Mouse (Mus musculus): ENCODE results near the gene Ctnnbl1. TPM values are rescaled to one million over a fixed set of nuclear protein-coding genes. Genes with fewer than 3 reads are reported as not detected.

Gene Ctnnbl1
- polyA plus RNA-seq, 1 experiment from 2014 or later = 78.7 TPM

DNA sequence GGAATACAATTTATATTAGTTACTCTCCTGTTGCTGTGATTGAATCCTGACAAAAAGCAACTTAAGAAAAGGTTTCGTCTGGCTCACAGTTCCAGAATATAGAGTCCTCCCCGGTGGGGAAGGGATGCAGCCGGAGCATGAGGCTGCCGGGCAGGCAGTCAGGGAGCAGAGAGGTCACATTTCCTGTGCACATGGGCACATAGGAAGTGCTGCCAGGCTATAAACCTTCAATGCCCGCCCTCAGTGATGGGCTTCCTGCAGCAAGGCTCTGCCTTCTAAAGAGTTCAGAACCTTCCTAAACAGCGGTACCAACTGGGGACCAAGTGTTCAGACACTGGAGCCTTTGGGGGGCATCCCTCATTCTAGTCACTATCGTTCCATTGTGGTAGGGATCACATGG is 7.4 kb downstream of the Ctnnbl1 start:
- Histone ChIP-seq H3K27me3 (ENCODE audit: control insufficient read depth, insufficient read depth, low read length) (no peaks in the 10 kb centered on the region), H3K36me3 (ENCODE audit: control insufficient read depth, insufficient read depth, low read length) (no peaks in the 10 kb centered on the region; the same call in 1 of the 2 replicates), H3K4me1 (ENCODE audit: control insufficient read depth, insufficient read depth, low read length) (peaks cover 12% of the 10 kb centered on the region), H3K9me3 (ENCODE audit: control insufficient read depth, low read length) (no peaks in the 10 kb centered on the region), H3K27ac (replicated peaks; ENCODE audit: low read depth, low read length) (no peak overlapping the region), H3K4me2 (ENCODE audit: low read length) (no peak overlapping the region), H3K9ac (replicated peaks; ENCODE audit: low read length) (no peak overlapping the region), H3K4me3 (replicated peaks; ENCODE audit: low read depth, low read length) (no peak overlapping the region)
- 94% methylated on average over 7 of the region's 7 CpGs for WGBS
- no peak for ATAC-seq (ENCODE audit: low FRiP score, low TSS enrichment)
- DNase-seq = no peak

- no peaks in the 10 kb centered on the region; the same call in 1 of the 2 replicates for H3K36me3 ChIP-seq (ENCODE audit: control insufficient read depth, insufficient read depth, low read length)
- no peak for ATAC-seq (ENCODE audit: low FRiP score, low TSS enrichment)
- H3K4me2 ChIP-seq (ENCODE audit: low read length) = no peak overlapping the region
- H3K9me3 ChIP-seq (ENCODE audit: control insufficient read depth, low read length) = no peaks in the 10 kb centered on the region
- peaks cover 16% of the 10 kb centered on the region for H3K4me1 ChIP-seq (ENCODE audit: control insufficient read depth, insufficient read depth, low read length)
- H3K9ac ChIP-seq (replicated peaks; ENCODE audit: low read length) = no peak overlapping the region
- no peaks in the 10 kb centered on the region for H3K27me3 ChIP-seq (ENCODE audit: control insufficient read depth, insufficient read depth, low read length)
- WGBS = 99% methylated on average over 4 of the region's 4 CpGs
- no peak overlapping the region for H3K27ac ChIP-seq (replicated peaks; ENCODE audit: low read depth, low read length)
- DNase-seq = no peak
- H3K4me3 ChIP-seq (replicated peaks; ENCODE audit: low read depth, low read length) = no peak overlapping the region
Observed at GRCm38 (mm10) chr2:157745735-157746134, 8.5 kb downstream of the Ctnnbl1 start.

DNA sequence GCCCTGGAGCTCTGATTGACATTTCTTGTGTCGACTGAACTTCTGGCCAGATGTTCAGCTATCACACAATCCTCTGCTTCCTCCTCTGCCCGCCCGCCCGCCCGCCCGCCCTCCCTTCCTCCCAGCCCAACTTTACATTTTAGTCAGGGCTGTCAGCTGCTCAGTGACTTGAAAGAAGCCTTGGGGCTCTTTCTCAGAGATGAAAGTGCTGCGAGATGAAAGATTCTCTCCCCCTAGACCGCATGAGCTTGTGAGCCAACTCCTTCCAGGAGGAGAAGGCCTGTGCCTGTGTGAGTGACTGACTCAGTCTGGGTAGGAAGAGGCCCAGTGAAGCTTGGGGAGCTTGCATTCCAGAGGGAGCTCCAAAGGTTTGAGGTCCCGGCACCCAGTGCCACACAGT is 9.4 kb downstream of the Ctnnbl1 start:
- peaks cover 24% of the 10 kb centered on the region for H3K4me1 ChIP-seq (ENCODE audit: control insufficient read depth, insufficient read depth, low read length)
- no peak overlapping the region for H3K4me2 ChIP-seq (ENCODE audit: low read length)
- H3K27ac ChIP-seq (replicated peaks; ENCODE audit: low read depth, low read length) = peak overlapping the region; percentile 62
- ATAC-seq (ENCODE audit: low FRiP score, low TSS enrichment) = no peak; the same call in 1 of the 2 replicates
- no peaks in the 10 kb centered on the region for H3K27me3 ChIP-seq (ENCODE audit: control insufficient read depth, insufficient read depth, low read length)
- DNase-seq = peak; percentile 72
- no peaks in the 10 kb centered on the region for H3K9me3 ChIP-seq (ENCODE audit: control insufficient read depth, low read length)
- H3K4me3 ChIP-seq (replicated peaks; ENCODE audit: low read depth, low read length) = no peak overlapping the region
- WGBS = 58% methylated on average over 9 of the region's 9 CpGs
- no peaks in the 10 kb centered on the region for H3K36me3 ChIP-seq (ENCODE audit: control insufficient read depth, insufficient read depth, low read length)
- no peak overlapping the region for H3K9ac ChIP-seq (replicated peaks; ENCODE audit: low read length)

GRCm38 (mm10) chr2:157747989-157748388 is 10.8 kb downstream of the Ctnnbl1 start:
- Histone ChIP-seq H3K9ac (replicated peaks; ENCODE audit: low read length) (peak overlapping the region; percentile 9; the same call in 1 of the 2 replicates), H3K27me3 (ENCODE audit: control insufficient read depth, insufficient read depth, low read length) (no peaks in the 10 kb centered on the region), H3K4me2 (ENCODE audit: low read length) (no peak overlapping the region), H3K27ac (replicated peaks; ENCODE audit: low read depth, low read length) (peak overlapping the region; percentile 63), H3K4me1 (ENCODE audit: control insufficient read depth, insufficient read depth, low read length) (peaks cover 39% of the 10 kb centered on the region), H3K4me3 (replicated peaks; ENCODE audit: low read depth, low read length) (no peak overlapping the region), H3K36me3 (ENCODE audit: control insufficient read depth, insufficient read depth, low read length) (no peaks in the 10 kb centered on the region), H3K9me3 (ENCODE audit: control insufficient read depth, low read length) (no peaks in the 10 kb centered on the region)
- 72% methylated on average over 2 of the region's 2 CpGs for WGBS
- DNase-seq (no peak), ATAC-seq (ENCODE audit: low FRiP score, low TSS enrichment) (no peak)

- Histone ChIP-seq H3K27ac (replicated peaks; ENCODE audit: low read depth, low read length) (peak overlapping the region; percentile 89), H3K4me2 (ENCODE audit: low read length) (no peak overlapping the region), H3K36me3 (ENCODE audit: control insufficient read depth, insufficient read depth, low read length) (no peaks in the 10 kb centered on the region), H3K9ac (replicated peaks; ENCODE audit: low read length) (no peak overlapping the region), H3K4me1 (ENCODE audit: control insufficient read depth, insufficient read depth, low read length) (peaks cover 56% of the 10 kb centered on the region), H3K27me3 (ENCODE audit: control insufficient read depth, insufficient read depth, low read length) (no peaks in the 10 kb centered on the region), H3K4me3 (replicated peaks; ENCODE audit: low read depth, low read length) (no peak overlapping the region), H3K9me3 (ENCODE audit: control insufficient read depth, low read length) (no peaks in the 10 kb centered on the region)
- DNase-seq = no peak
- no peak for ATAC-seq (ENCODE audit: low FRiP score, low TSS enrichment)
- WGBS = 81% methylated on average over 8 of the region's 8 CpGs
Observed at GRCm38 (mm10) chr2:157750481-157750880, 13.3 kb downstream of the Ctnnbl1 start.

GRCm38 (mm10) chr2:157750926-157751588 is 13.9 kb downstream of the Ctnnbl1 start:
- WGBS = 73% methylated on average over 12 of the region's 12 CpGs
- Histone ChIP-seq H3K4me1 (ENCODE audit: control insufficient read depth, insufficient read depth, low read length) (peaks cover 56% of the 10 kb centered on the region), H3K9ac (replicated peaks; ENCODE audit: low read length) (peak overlapping the region; percentile 42)

GRCm38 (mm10) chr2:157751589-157752373 is 14.6 kb downstream of the Ctnnbl1 start:
- Histone ChIP-seq H3K27me3 (ENCODE audit: control insufficient read depth, insufficient read depth, low read length) (no peaks in the 10 kb centered on the region), H3K27ac (replicated peaks; ENCODE audit: low read depth, low read length) (peak overlapping the region; percentile 89), H3K4me2 (ENCODE audit: low read length) (peak overlapping the region; percentile 43), H3K9ac (replicated peaks; ENCODE audit: low read length) (peak overlapping the region; percentile 42), H3K4me1 (ENCODE audit: control insufficient read depth, insufficient read depth, low read length) (peaks cover 54% of the 10 kb centered on the region), H3K9me3 (ENCODE audit: control insufficient read depth, low read length) (no peaks in the 10 kb centered on the region), H3K4me3 (replicated peaks; ENCODE audit: low read depth, low read length) (no peak overlapping the region), H3K36me3 (ENCODE audit: control insufficient read depth, insufficient read depth, low read length) (no peaks in the 10 kb centered on the region)
- peak; percentile 55 for ATAC-seq (ENCODE audit: low FRiP score, low TSS enrichment)
- WGBS = 28% methylated on average over 22 of the region's 22 CpGs
- DNase-seq = peak; percentile 74

More at GRCm38 (mm10) chr2:157750926-157751588, 13.9 kb downstream of the Ctnnbl1 start:
- Histone ChIP-seq H3K36me3 (ENCODE audit: control insufficient read depth, insufficient read depth, low read length) (no peaks in the 10 kb centered on the region), H3K4me2 (ENCODE audit: low read length) (peak overlapping the region; percentile 43; the same call in 1 of the 2 replicates), H3K4me3 (replicated peaks; ENCODE audit: low read depth, low read length) (no peak overlapping the region), H3K9me3 (ENCODE audit: control insufficient read depth, low read length) (no peaks in the 10 kb centered on the region), H3K27ac (replicated peaks; ENCODE audit: low read depth, low read length) (peak overlapping the region; percentile 89), H3K27me3 (ENCODE audit: control insufficient read depth, insufficient read depth, low read length) (no peaks in the 10 kb centered on the region)
- ATAC-seq (ENCODE audit: low FRiP score, low TSS enrichment) (no peak), DNase-seq (peak; percentile 55)

DNA sequence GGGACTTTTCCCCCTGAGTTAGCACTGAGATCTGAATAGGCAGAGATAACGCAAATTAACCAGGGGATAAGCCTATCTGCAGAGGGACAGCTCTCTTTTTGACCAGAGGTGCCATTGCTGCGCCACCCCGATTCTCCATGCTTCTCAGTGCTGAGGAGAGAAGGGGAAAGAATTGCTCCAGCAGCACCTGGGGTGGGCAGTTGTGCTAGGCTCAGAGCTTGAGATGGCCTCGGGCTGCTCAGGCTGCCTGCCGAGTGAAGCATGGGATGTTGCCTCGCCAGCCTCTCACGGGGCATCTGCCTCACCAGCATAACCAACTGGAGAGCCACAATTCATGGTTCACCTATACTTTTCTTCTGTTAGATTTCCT is 15.2 kb downstream of the Ctnnbl1 start:
- H3K9me3 ChIP-seq (ENCODE audit: control insufficient read depth, low read length) = no peaks in the 10 kb centered on the region
- peak overlapping the region; percentile 89 for H3K27ac ChIP-seq (replicated peaks; ENCODE audit: low read depth, low read length)
- ATAC-seq (ENCODE audit: low FRiP score, low TSS enrichment) (peak; percentile 61), DNase-seq (peak; percentile 71)
- no peaks in the 10 kb centered on the region for H3K27me3 ChIP-seq (ENCODE audit: control insufficient read depth, insufficient read depth, low read length)
- no peak overlapping the region for H3K4me3 ChIP-seq (replicated peaks; ENCODE audit: low read depth, low read length)
- H3K4me1 ChIP-seq (ENCODE audit: control insufficient read depth, insufficient read depth, low read length) = peaks cover 49% of the 10 kb centered on the region
- 33% methylated on average over 7 of the region's 7 CpGs for WGBS
- H3K4me2 ChIP-seq (ENCODE audit: low read length) = peak overlapping the region; percentile 43
- H3K9ac ChIP-seq (replicated peaks; ENCODE audit: low read length) = peak overlapping the region; percentile 42; the same call in 1 of the 2 replicates
- H3K36me3 ChIP-seq (ENCODE audit: control insufficient read depth, insufficient read depth, low read length) = no peaks in the 10 kb centered on the region
